Mouse (Mus musculus): ENCODE results near the gene Vps18. TPM values are rescaled to one million over a fixed set of nuclear protein-coding genes. Genes with fewer than 3 reads are reported as not detected.

Gene Vps18
- polyA plus RNA-seq (2012; rRNA removed): 32.2 and 33.0 TPM in 2 replicates

DNA sequence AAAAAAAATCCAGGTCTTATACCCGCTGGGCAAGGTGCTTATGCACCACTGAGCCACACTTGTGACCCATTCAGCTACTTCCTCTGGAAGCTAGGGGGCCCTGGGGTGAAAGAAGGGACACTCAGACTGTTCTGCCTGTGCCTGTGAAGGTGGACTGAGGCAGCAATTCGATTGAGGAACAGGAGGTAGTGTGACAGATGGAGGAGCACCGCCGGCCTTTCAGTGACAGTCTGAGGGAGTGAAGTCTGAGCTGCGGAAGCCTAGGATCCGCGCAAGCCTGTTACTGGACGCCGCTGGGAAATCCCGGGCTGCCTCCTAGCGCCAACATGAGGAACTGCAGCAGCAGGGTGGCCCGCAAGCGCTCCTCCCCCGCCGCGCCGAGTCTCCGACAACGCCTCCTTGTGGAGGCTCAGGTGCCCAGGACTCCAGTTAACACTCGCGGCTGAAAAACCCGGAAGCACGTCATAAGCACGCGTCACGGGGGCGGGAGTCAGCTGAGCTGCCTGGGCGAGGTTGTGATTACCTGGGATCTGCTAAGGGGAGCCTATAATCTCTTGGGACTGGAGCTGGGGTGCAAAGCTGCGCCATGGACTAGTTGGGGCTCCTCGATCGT is at the start of gene Vps18:
Gene Vps18 (plus strand): TSS at position 471 of the 613 bp plus-strand sequence.
- peak within 1 kb of the TSS; percentile 66 for H3K4me3 ChIP-seq (ENCODE audit: insufficient read depth, low read length)
- TF ChIP-seq POLR2A (IDR thresholded peaks at IDR 0.05; ENCODE audit: extremely low read depth, insufficient read depth, low read length) (peak; percentile 66; the same call in 1 of the 2 replicates), CTCF (IDR thresholded peaks at IDR 0.05; ENCODE audit: extremely low read depth, insufficient read depth, low read length) (peak; percentile 91)

GRCm38 (mm10) chr2:119240075-119240818 is 48.3 kb upstream of the Vps18 start:
- Histone ChIP-seq H3K4me3 (ENCODE audit: insufficient read depth, low read length) (no peak overlapping the region), H3K27ac (ENCODE audit: insufficient read depth, low read length) (no peak overlapping the region), H3K4me1 (ENCODE audit: control insufficient read depth, insufficient read depth, low read length) (0 out of 2 replicates have a peak, but pooled peaks cover 2% of the 10 kb centered on the region)
- TF ChIP-seq CTCF (IDR thresholded peaks at IDR 0.05; ENCODE audit: extremely low read depth, insufficient read depth, low read length) (no peak), POLR2A (IDR thresholded peaks at IDR 0.05; ENCODE audit: extremely low read depth, insufficient read depth, low read length) (no peak)

More for the DNA sequence above, at the start of gene Vps18:
- peaks cover 3% of the 10 kb centered on the region; the same call in 1 of the 2 replicates for H3K4me1 ChIP-seq (ENCODE audit: control insufficient read depth, insufficient read depth, low read length)
- no peak within 1 kb of the TSS for H3K27ac ChIP-seq (ENCODE audit: insufficient read depth, low read length)

DNA sequence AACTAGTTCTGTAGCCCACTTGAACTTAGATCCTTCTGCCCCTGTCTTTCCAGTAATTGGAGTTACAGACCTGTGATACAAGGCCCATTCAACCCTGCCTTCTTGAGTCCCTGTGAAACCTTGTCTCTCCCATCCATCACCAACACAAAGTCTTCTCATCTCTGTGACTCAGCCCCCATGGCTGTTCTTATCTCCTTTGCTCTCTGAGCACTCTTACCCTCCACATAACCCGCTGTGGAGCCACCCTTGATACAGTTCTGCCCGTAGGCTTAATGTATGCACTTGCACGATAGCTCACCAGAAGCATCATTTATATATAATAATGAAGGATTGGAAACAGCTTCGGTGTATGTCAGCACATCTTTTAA is 47.7 kb upstream of the Vps18 start:
- TF ChIP-seq CTCF (IDR thresholded peaks at IDR 0.05; ENCODE audit: extremely low read depth, insufficient read depth, low read length): no peak
- Histone ChIP-seq H3K4me3 (ENCODE audit: insufficient read depth, low read length) (no peak overlapping the region), H3K4me1 (ENCODE audit: control insufficient read depth, insufficient read depth, low read length) (0 out of 2 replicates have a peak, but pooled peaks cover 2% of the 10 kb centered on the region), H3K27ac (ENCODE audit: insufficient read depth, low read length) (no peak overlapping the region)

GRCm38 (mm10) chr2:119242548-119242947 is 46.0 kb upstream of the Vps18 start:
- TF ChIP-seq POLR2A (IDR thresholded peaks at IDR 0.05; ENCODE audit: extremely low read depth, insufficient read depth, low read length): no peak
- TF ChIP-seq CTCF (IDR thresholded peaks at IDR 0.05; ENCODE audit: extremely low read depth, insufficient read depth, low read length): no peak
- Histone ChIP-seq H3K27ac (ENCODE audit: insufficient read depth, low read length) (no peak overlapping the region), H3K4me3 (ENCODE audit: insufficient read depth, low read length) (no peak overlapping the region), H3K4me1 (ENCODE audit: control insufficient read depth, insufficient read depth, low read length) (0 out of 2 replicates have a peak, but pooled peaks cover 2% of the 10 kb centered on the region)

GRCm38 (mm10) chr2:119245246-119245645 is 43.3 kb upstream of the Vps18 start:
- Histone ChIP-seq H3K27ac (ENCODE audit: insufficient read depth, low read length) (no peak overlapping the region), H3K4me1 (ENCODE audit: control insufficient read depth, insufficient read depth, low read length) (0 out of 2 replicates have a peak, but pooled peaks cover 2% of the 10 kb centered on the region), H3K4me3 (ENCODE audit: insufficient read depth, low read length) (no peak overlapping the region)
- TF ChIP-seq POLR2A (IDR thresholded peaks at IDR 0.05; ENCODE audit: extremely low read depth, insufficient read depth, low read length): no peak
- no peak for TF ChIP-seq CTCF (IDR thresholded peaks at IDR 0.05; ENCODE audit: extremely low read depth, insufficient read depth, low read length)

DNA sequence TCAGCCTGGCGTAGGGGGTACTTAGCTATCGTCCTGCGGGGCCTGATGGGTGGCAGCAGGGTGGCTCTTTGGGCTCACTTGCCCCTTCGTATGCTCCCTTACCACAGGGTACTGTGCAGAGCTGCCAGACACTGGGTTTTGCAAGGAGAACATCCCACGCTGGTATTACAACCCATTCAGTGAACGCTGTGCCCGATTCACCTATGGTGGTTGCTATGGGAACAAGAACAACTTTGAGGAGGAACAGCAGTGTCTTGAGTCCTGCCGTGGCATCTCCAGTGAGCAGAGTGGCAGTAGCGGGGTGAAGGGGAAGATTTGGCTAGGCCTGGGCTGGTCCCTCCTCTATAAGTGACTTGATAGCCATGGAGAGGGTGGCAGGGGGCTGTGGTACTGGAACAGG is 40.6 kb upstream of the Vps18 start:
- no peaks in the 10 kb centered on the region for H3K4me1 ChIP-seq (ENCODE audit: control insufficient read depth, insufficient read depth, low read length)
- no peak overlapping the region for H3K4me3 ChIP-seq (ENCODE audit: insufficient read depth, low read length)
- TF ChIP-seq CTCF (IDR thresholded peaks at IDR 0.05; ENCODE audit: extremely low read depth, insufficient read depth, low read length) (no peak), POLR2A (IDR thresholded peaks at IDR 0.05; ENCODE audit: extremely low read depth, insufficient read depth, low read length) (no peak)
- H3K27ac ChIP-seq (ENCODE audit: insufficient read depth, low read length): no peak overlapping the region

DNA sequence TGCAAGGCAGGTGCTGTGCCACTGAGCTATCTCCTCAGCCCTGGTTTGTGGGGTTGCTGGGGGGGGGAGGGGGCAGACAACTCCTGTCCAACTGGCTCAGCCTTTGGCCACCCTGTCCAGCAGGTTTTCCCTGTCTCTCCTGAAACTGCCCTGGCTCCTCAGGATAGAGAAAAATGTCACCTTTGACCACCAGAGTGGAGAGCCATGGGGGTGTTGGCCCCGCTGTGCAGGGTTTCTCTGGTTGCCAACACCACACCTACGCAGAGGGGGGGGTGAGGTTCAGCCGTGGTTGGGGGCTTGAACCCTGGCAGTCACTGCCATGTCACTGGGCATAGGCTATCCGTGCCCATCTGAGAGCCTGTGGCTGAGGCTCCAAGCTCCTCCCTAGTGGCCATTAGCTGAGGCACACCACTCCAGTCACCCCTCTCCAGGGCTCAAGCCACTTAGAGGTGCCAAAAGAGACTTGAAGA is 38.9 kb upstream of the Vps18 start:
- TF ChIP-seq POLR2A (IDR thresholded peaks at IDR 0.05; ENCODE audit: extremely low read depth, insufficient read depth, low read length) (no peak), CTCF (IDR thresholded peaks at IDR 0.05; ENCODE audit: extremely low read depth, insufficient read depth, low read length) (no peak)
- no peak overlapping the region for H3K27ac ChIP-seq (ENCODE audit: insufficient read depth, low read length)
- H3K4me3 ChIP-seq (ENCODE audit: insufficient read depth, low read length): no peak overlapping the region
- no peaks in the 10 kb centered on the region for H3K4me1 ChIP-seq (ENCODE audit: control insufficient read depth, insufficient read depth, low read length)

DNA sequence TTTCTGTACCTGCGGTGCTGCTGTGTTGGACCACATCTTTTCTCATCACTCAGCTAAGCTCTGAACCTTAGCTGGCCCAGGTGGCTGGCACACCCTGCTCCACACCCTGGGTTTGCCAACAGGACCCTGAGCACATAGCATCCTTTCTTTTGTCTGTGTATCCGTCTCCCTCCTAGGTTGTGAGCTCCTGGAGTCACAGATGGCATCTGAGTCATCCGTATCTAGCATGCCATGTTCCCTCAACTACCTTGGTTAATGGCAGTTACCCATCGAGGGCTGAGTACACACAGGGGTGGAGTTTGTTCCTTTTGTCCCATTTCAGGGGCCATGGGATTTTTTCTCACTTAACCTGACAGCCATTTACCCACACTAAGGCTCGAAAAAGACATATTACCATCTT is 38.2 kb upstream of the Vps18 start:
- Histone ChIP-seq H3K4me1 (ENCODE audit: control insufficient read depth, insufficient read depth, low read length) (no peaks in the 10 kb centered on the region), H3K4me3 (ENCODE audit: insufficient read depth, low read length) (no peak overlapping the region), H3K27ac (ENCODE audit: insufficient read depth, low read length) (no peak overlapping the region)
- TF ChIP-seq CTCF (IDR thresholded peaks at IDR 0.05; ENCODE audit: extremely low read depth, insufficient read depth, low read length) (no peak), POLR2A (IDR thresholded peaks at IDR 0.05; ENCODE audit: extremely low read depth, insufficient read depth, low read length) (no peak)

GRCm38 (mm10) chr2:119250826-119251478 is 37.6 kb upstream of the Vps18 start:
- TF ChIP-seq POLR2A (IDR thresholded peaks at IDR 0.05; ENCODE audit: extremely low read depth, insufficient read depth, low read length): no peak
- TF ChIP-seq CTCF (IDR thresholded peaks at IDR 0.05; ENCODE audit: extremely low read depth, insufficient read depth, low read length): peak; percentile 83
- Histone ChIP-seq H3K4me3 (ENCODE audit: insufficient read depth, low read length) (no peak overlapping the region), H3K27ac (ENCODE audit: insufficient read depth, low read length) (no peak overlapping the region), H3K4me1 (ENCODE audit: control insufficient read depth, insufficient read depth, low read length) (no peaks in the 10 kb centered on the region)

Data from cortical plate, adult 2 months (tissue).